Mouse (Mus musculus): Measurements from ENCODE around the gene Mprip.
"Not testable (repeated sequence)": the region's sequence is repeated elsewhere in the genome, so short reads cannot be mapped to it uniquely, and the experiment has no call there.

The Mprip gene

DNA sequence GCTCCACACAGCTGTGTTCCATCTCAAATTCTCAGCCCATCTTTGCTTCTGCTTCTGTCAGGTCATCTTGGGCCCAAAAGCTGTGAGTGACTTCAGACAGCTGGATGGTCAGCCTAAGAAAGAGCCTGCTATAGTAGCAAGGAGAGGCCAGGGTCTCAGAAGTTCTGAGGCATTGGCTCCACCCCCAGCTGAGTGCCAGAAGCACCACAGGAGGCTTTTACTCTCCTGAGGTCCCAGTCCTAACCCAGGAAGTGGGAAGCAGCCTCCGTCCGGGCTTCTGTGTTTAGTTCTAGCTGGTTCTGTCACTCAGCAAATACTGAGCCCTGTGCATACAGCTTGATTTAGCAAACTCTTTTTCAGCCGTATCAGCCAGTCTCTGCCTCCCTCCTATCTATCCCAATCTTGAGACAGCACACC lies 54.3 kb downstream of the Mprip start:
- DNase-seq (ENCODE audit: low read depth, low spot score), result peak; percentile 19

- no peak for DNase-seq (ENCODE audit: low read depth, low spot score)
Measured at GRCm38 (mm10) chr11:59717801-59718291, 56.7 kb downstream of the Mprip start.

- DNase-seq (ENCODE audit: low read depth, low spot score), result no peak
Measured at GRCm38 (mm10) chr11:59719185-59719584, 58.1 kb downstream of the Mprip start.

DNA sequence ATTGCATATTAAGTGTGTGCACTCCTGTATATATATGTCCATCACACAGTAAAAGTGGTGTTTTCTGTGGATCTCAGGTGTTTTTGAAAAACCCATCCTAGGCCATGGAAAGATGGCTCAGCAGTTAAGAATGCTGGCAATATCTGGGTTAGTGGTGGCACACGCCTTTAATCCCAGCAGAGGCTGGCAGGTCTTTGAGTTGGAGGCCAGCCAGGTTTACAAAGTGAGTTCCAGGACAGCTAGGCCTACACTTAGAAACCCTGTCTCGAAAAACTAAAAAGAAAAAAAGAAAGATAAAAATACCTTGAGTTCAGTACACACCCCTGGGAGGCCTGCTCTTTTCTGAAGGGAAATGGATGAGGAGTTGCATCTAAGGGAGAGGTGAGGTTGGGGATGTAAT lies 60.3 kb downstream of the Mprip start:
- no peak for DNase-seq (ENCODE audit: low read depth, low spot score)

DNA sequence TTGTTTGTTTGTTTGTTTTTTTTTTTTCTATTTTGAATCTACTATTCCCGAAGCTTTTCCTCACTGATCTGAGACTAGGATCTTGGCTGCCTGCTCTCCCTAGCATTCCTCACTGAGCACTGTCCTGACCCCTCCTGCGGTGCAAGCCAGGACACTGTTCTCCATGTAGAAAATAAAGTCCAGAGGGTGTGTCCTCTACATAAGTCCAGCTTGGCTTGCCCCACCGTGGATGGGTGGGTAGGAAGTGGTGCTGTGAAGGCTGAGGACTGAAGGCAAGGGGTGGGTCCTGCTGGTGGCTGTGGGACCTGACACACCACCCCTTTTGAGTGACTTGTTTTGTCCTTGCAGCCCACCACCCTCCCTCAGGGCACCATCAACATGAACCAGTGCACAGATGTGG lies 66.1 kb downstream of the Mprip start:
- no peak for DNase-seq (ENCODE audit: low read depth, low spot score)

GRCm38 (mm10) chr11:59731821-59732220 lies 70.7 kb downstream of the Mprip start:
- no peak for DNase-seq (ENCODE audit: low read depth, low spot score)

DNA sequence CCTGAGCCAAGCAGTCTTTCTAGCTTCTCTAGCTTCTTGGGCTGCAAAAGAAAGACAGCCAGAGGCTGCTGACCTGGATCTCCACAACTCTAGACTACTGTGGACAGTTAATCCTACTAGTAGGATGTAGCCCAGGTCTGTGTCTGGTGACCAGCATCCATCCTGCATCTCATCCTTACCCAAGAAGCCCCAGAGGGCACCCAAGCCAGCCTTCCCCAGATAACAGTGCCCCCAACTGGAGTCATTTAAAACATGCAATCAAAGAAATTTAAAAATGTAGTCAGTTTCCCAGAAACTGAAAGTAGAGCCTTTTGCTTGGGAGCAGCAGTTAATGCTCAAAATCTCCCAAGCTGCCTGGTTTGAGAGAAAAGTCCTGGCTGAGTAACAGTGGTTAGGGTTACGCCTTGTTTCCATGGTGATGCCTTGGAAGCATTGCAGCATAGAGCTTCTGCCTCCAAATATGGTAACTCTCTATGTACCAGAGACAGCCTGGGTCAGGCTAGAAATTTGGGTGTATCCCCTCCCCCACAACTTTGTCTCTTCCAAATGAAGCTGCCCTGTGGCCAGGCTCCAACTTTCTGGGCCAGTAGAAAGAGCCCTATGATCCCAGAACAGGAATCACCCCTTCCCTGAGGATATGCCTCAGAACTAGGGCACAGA lies 71.4 kb downstream of the Mprip start:
- peak; percentile 63 for DNase-seq (ENCODE audit: low read depth, low spot score)

- not testable (repeated sequence) for DNase-seq (ENCODE audit: low read depth, low spot score)
Measured at GRCm38 (mm10) chr11:59733600-59733999, 72.5 kb downstream of the Mprip start.

GRCm38 (mm10) chr11:59734335-59734734 lies 73.2 kb downstream of the Mprip start:
- DNase-seq (ENCODE audit: low read depth, low spot score), result no peak

- DNase-seq (ENCODE audit: low read depth, low spot score), result not testable (repeated sequence)
Measured at GRCm38 (mm10) chr11:59735938-59736337, 74.8 kb downstream of the Mprip start.

GRCm38 (mm10) chr11:59737250-59737649 lies 76.1 kb downstream of the Mprip start:
- no peak for DNase-seq (ENCODE audit: low read depth, low spot score)

- DNase-seq (ENCODE audit: low read depth, low spot score), result peak; percentile 31
Measured at GRCm38 (mm10) chr11:59739996-59740395, 78.9 kb downstream of the Mprip start.

DNA sequence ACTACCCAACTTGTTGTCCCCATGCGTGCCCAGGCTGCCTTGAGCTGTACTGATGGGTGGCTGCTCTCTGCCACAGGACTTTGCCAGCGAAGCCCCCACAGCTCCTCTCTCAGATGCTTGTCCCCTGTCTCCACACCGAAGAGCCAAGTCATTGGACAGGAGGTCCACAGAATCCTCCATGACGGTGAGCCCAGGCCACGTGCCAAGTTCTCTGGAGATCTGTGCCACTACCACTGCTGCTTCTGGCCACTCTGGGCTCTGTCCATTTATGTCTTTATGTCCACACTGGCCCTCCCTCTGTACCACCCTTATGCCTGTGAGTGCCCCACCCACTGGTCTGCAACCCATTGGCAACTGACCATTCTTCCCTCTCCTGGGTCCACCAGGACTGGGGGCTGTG lies 80.8 kb downstream of the Mprip start:
- DNase-seq (ENCODE audit: low read depth, low spot score), result no peak

- no peak for DNase-seq (ENCODE audit: low read depth, low spot score)
Measured at GRCm38 (mm10) chr11:59743307-59743706, 82.2 kb downstream of the Mprip start.

GRCm38 (mm10) chr11:59743712-59744111 lies 82.6 kb downstream of the Mprip start:
- DNase-seq (ENCODE audit: low read depth, low spot score), result no peak

- no peak for DNase-seq (ENCODE audit: low read depth, low spot score)
Measured at GRCm38 (mm10) chr11:59744374-59744773, 83.3 kb downstream of the Mprip start.

GRCm38 (mm10) chr11:59745851-59746250 lies 84.7 kb downstream of the Mprip start:
- DNase-seq (ENCODE audit: low read depth, low spot score), result no peak

DNA sequence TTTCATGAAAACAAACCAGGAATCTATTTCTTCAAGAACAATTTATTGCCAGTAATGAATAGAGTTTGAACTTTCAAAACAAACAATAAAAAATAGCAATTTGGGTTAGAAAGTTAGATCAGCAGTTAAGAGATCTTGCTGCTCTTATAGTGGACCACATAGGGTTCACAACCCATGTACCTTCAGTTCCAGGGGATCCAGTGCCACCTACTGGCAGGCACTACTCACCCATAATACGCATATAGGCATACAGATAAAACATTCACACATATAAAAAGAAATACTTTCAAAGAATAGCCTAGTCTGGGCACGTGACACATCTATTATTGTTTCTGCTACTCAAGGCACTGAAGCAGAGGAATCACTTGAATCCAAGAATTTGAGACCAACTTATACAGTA lies 85.5 kb downstream of the Mprip start:
- peak; percentile 16 for DNase-seq (ENCODE audit: low read depth, low spot score)

GRCm38 (mm10) chr11:59749050-59749449 lies 87.9 kb downstream of the Mprip start:
- no peak for DNase-seq (ENCODE audit: low read depth, low spot score)

GRCm38 (mm10) chr11:59754504-59754903 lies 93.4 kb downstream of the Mprip start:
- DNase-seq (ENCODE audit: low read depth, low spot score), result no peak

- peak; percentile 53 for DNase-seq (ENCODE audit: low read depth, low spot score)
Measured at GRCm38 (mm10) chr11:59756351-59756750, 95.2 kb downstream of the Mprip start.

- no peak for DNase-seq (ENCODE audit: low read depth, low spot score)
Measured at GRCm38 (mm10) chr11:59758191-59758985, 97.3 kb downstream of the Mprip start.

DNA sequence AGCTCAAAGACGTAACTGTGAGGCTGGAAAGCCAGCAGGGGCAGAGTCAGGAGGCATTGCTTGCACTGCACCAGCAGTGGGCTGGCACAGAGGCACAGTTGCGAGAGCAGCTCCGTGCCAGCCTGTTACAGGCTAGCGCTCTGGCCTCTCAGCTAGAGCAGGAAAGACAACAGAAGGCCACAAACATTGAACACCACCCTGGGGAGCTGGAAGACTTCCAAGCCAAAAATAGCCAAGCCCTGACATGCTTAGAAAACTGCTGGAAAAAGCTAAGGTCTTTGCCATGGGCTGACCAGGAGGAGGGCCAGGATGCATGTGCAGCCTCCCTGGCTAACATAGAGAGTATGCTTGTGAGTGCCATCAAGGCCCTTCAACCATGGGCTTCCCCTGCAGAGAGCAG lies 98.1 kb downstream of the Mprip start:
- no peak for DNase-seq (ENCODE audit: low read depth, low spot score)
